Comparison of ENCODE assay signal across 17 mouse cellular contexts in genomic region chr11:62589391-62589790, GRCm38 (mm10).
"Had no signal": no experiment of that assay in that cellular context is flagged by ENCODE, and none has a peak within 500 bp of the region (broad histone marks: within the 10 kb centered on the region; RNA-seq: fewer than 3 reads in every experiment).

No protein-coding gene starts in this region.

- H3K4me1 ChIP-seq: midbrain, embryonic 12.5 days; neural tube, embryonic 12.5 days; stomach, embryonic 15.5 days had no signal

- H3K9me3 ChIP-seq: liver, embryonic 15.5 days; lung, embryonic 15.5 days; midbrain, embryonic 12.5 days; neural tube, embryonic 12.5 days; stomach, embryonic 15.5 days had no signal

- H3K9ac ChIP-seq: liver, embryonic 15.5 days; liver, postnatal 0 days; lung, embryonic 15.5 days; midbrain, embryonic 12.5 days; neural tube, embryonic 12.5 days; stomach, embryonic 15.5 days had no signal

- H3K4me2 ChIP-seq: liver, embryonic 15.5 days; lung, embryonic 15.5 days; midbrain, embryonic 12.5 days; neural tube, embryonic 12.5 days; stomach, embryonic 15.5 days had no signal

- H3K4me3 ChIP-seq: liver, embryonic 15.5 days; lung, embryonic 15.5 days; megakaryocyte, embryonic 14.5 days; midbrain, embryonic 12.5 days; neural tube, embryonic 12.5 days; stomach, embryonic 15.5 days had no signal

- H3K27ac ChIP-seq: liver, embryonic 15.5 days; lung, embryonic 15.5 days; macrophage; midbrain, embryonic 12.5 days; neural tube, embryonic 12.5 days; stomach, embryonic 15.5 days; stomach, postnatal 0 days had no signal

- H3K27me3 ChIP-seq: liver, embryonic 15.5 days; lung, embryonic 15.5 days; midbrain, embryonic 12.5 days; neural tube, embryonic 12.5 days; stomach, embryonic 15.5 days had no signal

- ATAC-seq: liver, postnatal 0 days; lung, postnatal 0 days had no signal

- H3K36me3 ChIP-seq: liver, embryonic 15.5 days; lung, embryonic 15.5 days; stomach, embryonic 15.5 days had no signal

- DNase-seq: liver, postnatal 0 days; lung, adult 2 months; lung, postnatal 14 days; lung, postnatal 36 days; midbrain, embryonic 14.5 days; right cerebral cortex, postnatal 14 days; thymus, postnatal 14 days; thymus, postnatal 36 days had no signal
